Mouse (Mus musculus): Measurements from ENCODE around the gene Tmc3. TPM values are rescaled to one million over a fixed set of nuclear protein-coding genes. Genes with fewer than 3 reads are reported as not detected.

Gene Tmc3
- polyA plus RNA-seq (2014; fragmentation: Illumina TruSeq; extraction: RNeasy Lipid Tissue Mini Kit (QIAGEN cat#74804); ENCODE audit: low read depth, low replicate concordance), result 1.1 TPM

DNA sequence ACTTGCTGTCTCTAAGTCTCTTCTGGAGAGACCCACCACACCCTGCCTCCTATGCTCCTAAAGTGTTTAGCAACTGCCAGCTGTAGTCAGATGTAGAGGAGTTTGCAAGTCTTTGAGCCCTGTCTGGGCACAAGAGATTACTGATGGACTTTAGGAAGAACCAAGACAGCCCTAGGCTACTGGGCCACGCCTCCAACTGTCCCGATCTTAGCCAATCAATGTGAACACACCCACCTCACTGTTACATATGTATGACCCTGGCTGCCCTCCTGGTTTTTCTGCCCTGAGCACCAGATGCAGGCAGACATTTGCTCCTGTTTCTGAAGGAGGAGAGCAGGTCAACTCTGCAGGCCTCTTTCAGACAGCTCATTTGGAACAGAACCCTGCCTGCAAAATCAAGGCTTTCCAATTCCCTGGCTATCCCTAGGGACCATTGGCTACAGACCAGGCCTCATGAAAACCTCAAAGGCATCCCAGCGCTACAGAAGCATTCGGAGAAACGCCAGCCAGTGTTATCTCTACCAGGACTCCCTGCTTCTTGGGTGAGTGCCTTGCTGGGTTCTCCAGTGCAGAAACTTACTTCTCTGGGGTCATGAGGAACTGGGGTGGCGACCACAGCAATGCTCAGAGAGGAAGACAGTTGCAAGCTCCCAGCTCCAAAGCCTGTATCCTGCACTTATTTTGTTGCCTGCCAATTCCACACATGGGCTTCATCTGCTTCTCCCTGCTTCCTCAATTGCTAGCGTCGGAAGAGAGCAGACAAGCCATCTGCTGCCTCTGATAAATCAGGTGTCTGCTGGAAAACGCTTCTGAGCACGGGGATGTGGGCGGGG, at the start of gene Tmc3:
Gene Tmc3, plus strand, starts transcription at position 289 of the 833 bp plus-strand sequence.

DNA sequence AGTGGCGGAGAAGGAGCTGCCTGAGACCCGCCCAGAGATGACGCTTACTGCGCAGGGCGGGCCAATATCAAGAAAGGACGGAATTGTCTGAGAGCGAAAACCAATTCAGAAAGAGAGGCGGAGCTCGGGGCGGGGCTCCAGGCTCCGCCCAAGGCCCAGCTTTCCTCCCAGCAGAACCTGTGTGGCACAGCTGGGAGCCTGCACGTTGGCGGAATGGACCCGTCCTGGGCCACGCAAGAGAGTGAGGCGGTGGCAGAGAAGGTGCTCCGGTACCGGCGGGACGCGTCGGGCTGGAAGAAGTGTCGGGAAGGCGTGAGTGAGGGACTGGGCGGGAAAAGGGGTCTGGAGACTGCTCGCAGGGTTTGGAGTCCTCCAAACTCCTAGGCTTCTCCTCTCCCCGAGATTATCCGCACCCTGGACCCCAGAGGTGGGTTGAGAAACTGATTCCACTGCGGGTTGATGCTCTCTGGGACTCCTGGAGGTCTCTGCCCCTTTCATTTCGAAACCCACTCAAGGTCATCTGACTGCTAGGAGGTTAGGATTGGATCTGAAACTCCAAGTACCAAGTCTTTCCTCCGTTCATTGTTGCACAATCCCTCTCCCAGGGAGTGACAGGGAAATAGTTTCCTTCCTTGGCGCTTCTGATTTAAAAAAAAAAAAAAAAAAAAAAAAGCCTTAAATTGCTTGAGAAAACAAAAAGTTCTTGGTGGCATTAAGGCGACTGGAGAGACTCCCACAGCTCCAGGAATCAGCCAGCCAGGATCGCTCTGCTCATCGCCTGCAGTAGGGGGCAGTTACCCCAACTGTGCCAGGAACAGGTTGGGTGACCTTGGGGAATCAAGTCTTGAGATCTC, 47.3 kb downstream of the Tmc3 start, which contains the start of gene Stard5:
Gene Stard5, plus strand, starts transcription at position 132 of the 854 bp plus-strand sequence.

Other genes with a start within 250 kb of the Tmc3 start
- gene Stard5, start 47.0 kb downstream of the Tmc3 start, polyA plus RNA-seq (2014; fragmentation: Illumina TruSeq; extraction: RNeasy Lipid Tissue Mini Kit (QIAGEN cat#74804); ENCODE audit: low read depth, low replicate concordance), result 120 TPM
- gene Il16, start 160.8 kb downstream of the Tmc3 start, polyA plus RNA-seq (2014; fragmentation: Illumina TruSeq; extraction: RNeasy Lipid Tissue Mini Kit (QIAGEN cat#74804); ENCODE audit: low read depth, low replicate concordance), result 0.89 TPM
- gene Cfap161, start 210.0 kb downstream of the Tmc3 start, polyA plus RNA-seq (2014; fragmentation: Illumina TruSeq; extraction: RNeasy Lipid Tissue Mini Kit (QIAGEN cat#74804); ENCODE audit: low read depth, low replicate concordance), result not detected